ENCODE assay signal across 20 mouse cellular contexts in the genomic region with DNA sequence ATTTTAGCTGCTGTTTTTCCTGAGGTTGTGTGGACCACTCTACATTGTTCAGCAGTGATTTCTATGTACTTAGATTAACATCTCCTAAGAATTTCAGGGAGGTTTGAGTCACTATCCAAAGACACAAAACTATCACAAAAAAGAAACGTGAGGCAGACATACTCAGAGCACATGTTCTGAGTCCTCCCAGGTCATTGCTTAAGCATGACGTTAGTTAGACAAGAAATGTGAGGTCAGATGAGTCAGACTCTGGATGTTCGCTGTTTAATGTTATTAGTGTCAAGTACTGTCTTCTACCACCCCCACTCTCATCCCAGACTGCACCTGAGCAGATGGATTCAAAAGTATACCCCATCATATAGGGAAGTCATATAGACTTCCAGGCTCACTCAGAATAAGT.
"Had no signal": no experiment of that assay in that cellular context is flagged by ENCODE, and none has a peak within 500 bp of the region (broad histone marks: within the 10 kb centered on the region; RNA-seq: fewer than 3 reads in every experiment).

No protein-coding gene starts in this region.

- H3K9ac ChIP-seq: lung, embryonic 14.5 days; midbrain, embryonic 12.5 days; neural tube, embryonic 13.5 days; neural tube, embryonic 15.5 days; stomach, embryonic 15.5 days had no signal

- H3K27me3 ChIP-seq: midbrain, embryonic 12.5 days; neural tube, embryonic 13.5 days; neural tube, embryonic 15.5 days; stomach, embryonic 15.5 days had no signal

- H3K27ac ChIP-seq: midbrain, embryonic 10.5 days; midbrain, embryonic 12.5 days; neural tube, embryonic 13.5 days; neural tube, embryonic 15.5 days; stomach, embryonic 15.5 days; stomach, postnatal 0 days had no signal

- H3K4me1 ChIP-seq: midbrain, embryonic 12.5 days; neural tube, embryonic 13.5 days; neural tube, embryonic 15.5 days; stomach, embryonic 15.5 days had no signal

- H3K4me2 ChIP-seq: lung, embryonic 14.5 days; midbrain, embryonic 12.5 days; neural tube, embryonic 13.5 days; neural tube, embryonic 15.5 days; stomach, embryonic 15.5 days had no signal

- ATAC-seq: midbrain, embryonic 16.5 days had no signal

- DNase-seq: lung, adult 18-20 months; lung, embryonic 14.5 days; lung, postnatal 10 days; lung, postnatal 4 days; midbrain, embryonic 14.5 days; retina, postnatal 1 day; right cerebral cortex, adult 18-20 months; right cerebral cortex, postnatal 25 days; right cerebral cortex, postnatal 4 days; spleen, adult 18-20 months; thymus, adult 2 months; thymus, postnatal 25 days; thymus, postnatal 4 days had no signal

- H3K9me3 ChIP-seq: midbrain, embryonic 10.5 days; midbrain, embryonic 12.5 days; neural tube, embryonic 13.5 days; neural tube, embryonic 15.5 days; stomach, embryonic 15.5 days had no signal

- H3K36me3 ChIP-seq: midbrain, embryonic 10.5 days; midbrain, embryonic 12.5 days; neural tube, embryonic 13.5 days; neural tube, embryonic 15.5 days; stomach, embryonic 15.5 days had no signal

- H3K4me3 ChIP-seq: midbrain, embryonic 10.5 days; midbrain, embryonic 12.5 days; neural tube, embryonic 13.5 days; neural tube, embryonic 15.5 days; stomach, embryonic 15.5 days had no signal
